In genomic region chr4:129902394-129902793, GRCm38 (mm10) we compare ENCODE assay signal across 32 mouse cellular contexts. TPM values are rescaled to one million over a fixed set of nuclear protein-coding genes. Genes with fewer than 3 reads are reported as not detected.
"Had no signal": no experiment of that assay in that cellular context is flagged by ENCODE, and none has a peak within 500 bp of the region (broad histone marks: within the 10 kb centered on the region; RNA-seq: fewer than 3 reads in every experiment).

No protein-coding gene starts in this region.

- H3K27me3 ChIP-seq: heart, embryonic 12.5 days; heart, embryonic 15.5 days; hindbrain, embryonic 13.5 days; hindbrain, embryonic 15.5 days; kidney, embryonic 15.5 days; limb, embryonic 13.5 days; limb, embryonic 15.5 days; liver, embryonic 12.5 days had no signal

- DNase-seq: gastrocnemius, postnatal 14 days; gastrocnemius, postnatal 36 days; heart, adult 18-20 months; kidney, adult 11 months; kidney, adult 2 months; kidney, adult 9 months; kidney, postnatal 14 days; kidney, postnatal 36 days; layer of hippocampus, adult 9-11 months; layer of hippocampus, postnatal 36 days; left cerebral cortex, postnatal 4 days; lung, adult 18-20 months had no signal

- H3K4me1 ChIP-seq: hindbrain, embryonic 13.5 days; hindbrain, embryonic 15.5 days; limb, embryonic 15.5 days had no signal

- H3K36me3 ChIP-seq: heart, embryonic 12.5 days; heart, embryonic 15.5 days; hindbrain, embryonic 13.5 days; hindbrain, embryonic 15.5 days; kidney, embryonic 15.5 days; limb, embryonic 13.5 days; limb, embryonic 15.5 days; liver, embryonic 12.5 days had no signal

- ATAC-seq: hindbrain, postnatal 0 days; intestine, embryonic 16.5 days; liver, embryonic 12.5 days had no signal

- H3K27ac ChIP-seq: hindbrain, embryonic 13.5 days; hindbrain, embryonic 15.5 days; hindbrain, postnatal 0 days; kidney, embryonic 15.5 days; kidney, postnatal 0 days; limb, embryonic 13.5 days; limb, embryonic 15.5 days; liver, embryonic 12.5 days; liver, embryonic 14.5 days had no signal

- H3K9me3 ChIP-seq: heart, embryonic 12.5 days; heart, embryonic 15.5 days; hindbrain, embryonic 13.5 days; hindbrain, embryonic 15.5 days; kidney, embryonic 15.5 days; limb, embryonic 13.5 days; limb, embryonic 15.5 days; liver, embryonic 12.5 days had no signal

- H3K4me3 ChIP-seq: heart, embryonic 12.5 days; heart, embryonic 15.5 days; hindbrain, embryonic 13.5 days; hindbrain, embryonic 15.5 days; kidney, embryonic 15.5 days; limb, embryonic 13.5 days; limb, embryonic 15.5 days; liver, embryonic 12.5 days had no signal

RNA-seq across cellular contexts. Expression of gene Spocd1, which starts 26.7 kb away (rescaled TPM):
- total RNA-seq: gastrocnemius, adult 18-20 months; gastrocnemius, adult 8-10 months; gastrocnemius, postnatal 14 days; gastrocnemius, postnatal 36 days; heart, adult 18-20 months; hematopoietic stem cell, adult 5-6 weeks had no signal
- polyA plus RNA-seq: gonadal fat pad, adult 2 months; hindbrain, embryonic 11.5 days; hindbrain, embryonic 13.5 days; intestine, embryonic 16.5 days; kidney, adult 2 months; kidney, embryonic 15.5 days; kidney, postnatal 0 days; large intestine, adult 2 months; limb, embryonic 11.5 days; liver, embryonic 16.5 days had no signal
